Mouse (Mus musculus): Measurements from ENCODE around the gene H2-Eb2.

DNA sequence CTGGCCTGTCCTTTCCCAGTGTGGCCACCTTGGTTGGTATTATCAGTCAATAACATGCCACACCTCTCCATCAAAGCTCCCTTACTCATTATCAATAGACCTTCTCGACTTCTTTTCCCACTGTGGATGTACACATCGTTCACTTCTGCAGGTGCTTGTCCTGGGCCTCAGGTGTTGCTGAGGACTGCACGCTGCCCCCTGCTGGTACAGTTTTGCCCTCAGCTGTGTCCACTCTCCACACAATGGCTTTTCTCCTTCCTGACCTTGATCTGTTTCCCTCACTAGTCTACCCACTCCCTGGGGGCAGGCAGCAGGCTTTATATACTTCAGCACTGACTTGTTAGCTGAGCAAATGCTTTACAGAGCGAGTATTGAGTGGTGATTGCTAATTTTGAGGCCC lies 39.6 kb upstream of the H2-Eb2 start:
- TF ChIP-seq CTCF (IDR thresholded peaks at IDR 0.05; ENCODE audit: low read depth) (peak; percentile 37), EP300 (IDR thresholded peaks at IDR 0.05; ENCODE audit: low read depth) (no peak)

All from heart, postnatal 0 days (tissue).